Mouse (Mus musculus): ENCODE results near the gene Fiz1. TPM values are rescaled to one million over a fixed set of nuclear protein-coding genes. Genes with fewer than 3 reads are reported as not detected.
"Not testable (repeated sequence)": the region's sequence is repeated elsewhere in the genome, so short reads cannot be mapped to it uniquely, and the experiment has no call there.

The Fiz1 gene
- total RNA-seq, 2 experiments from 2014 or later, result 32.7 to 34.8 TPM

DNA sequence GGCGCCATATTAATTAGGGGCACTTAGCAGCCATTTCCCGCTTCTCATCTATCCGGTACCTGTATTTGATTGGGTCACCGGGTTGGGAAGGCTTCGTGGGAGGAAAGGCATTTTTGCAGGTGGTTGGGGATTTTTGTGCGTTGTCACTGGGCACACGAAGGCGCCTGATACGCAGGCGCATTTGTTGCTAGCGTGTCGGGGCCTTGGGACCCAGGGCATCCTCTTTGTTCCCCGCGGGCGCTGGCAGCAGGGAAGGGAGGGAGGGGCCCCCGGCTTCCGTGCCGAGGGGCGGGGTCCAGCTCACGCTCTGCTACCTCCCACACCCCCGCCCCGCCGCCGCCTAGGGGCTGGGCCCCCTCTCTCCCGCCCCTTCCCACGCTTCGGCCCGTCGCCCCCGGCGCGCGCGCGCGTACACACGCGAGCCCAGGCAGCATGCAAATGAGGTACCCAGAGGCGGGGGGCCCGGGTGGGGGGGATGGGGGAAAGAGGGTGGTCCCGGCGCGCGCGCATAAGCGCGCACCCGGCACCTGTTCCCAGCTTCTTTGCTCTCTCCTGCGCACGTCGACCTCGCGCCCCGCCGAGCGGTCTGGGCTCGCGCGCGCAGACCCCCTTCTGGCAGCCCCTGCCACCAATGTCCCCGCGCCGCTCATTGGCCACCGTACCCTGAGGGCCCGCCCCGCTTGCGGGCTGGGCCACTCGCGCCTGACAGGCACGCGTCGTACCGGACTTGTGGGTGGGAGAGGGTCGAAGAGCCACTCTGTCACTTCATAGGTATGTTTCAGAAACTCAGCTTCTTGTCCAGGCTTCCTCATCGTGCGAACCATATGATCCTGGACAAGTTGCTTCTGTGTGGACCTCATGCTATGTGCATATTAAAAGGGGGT lies 863 bp upstream of the Fiz1 start, which contains the start of gene Gm44973:
Gm44973 (plus strand) TSS at position 379 of the 884 bp plus-strand sequence.
- peak; percentile 62 for ATAC-seq (replicated peaks; ENCODE audit: low FRiP score, low TSS enrichment, poor library complexity, severe bottlenecking)

DNA sequence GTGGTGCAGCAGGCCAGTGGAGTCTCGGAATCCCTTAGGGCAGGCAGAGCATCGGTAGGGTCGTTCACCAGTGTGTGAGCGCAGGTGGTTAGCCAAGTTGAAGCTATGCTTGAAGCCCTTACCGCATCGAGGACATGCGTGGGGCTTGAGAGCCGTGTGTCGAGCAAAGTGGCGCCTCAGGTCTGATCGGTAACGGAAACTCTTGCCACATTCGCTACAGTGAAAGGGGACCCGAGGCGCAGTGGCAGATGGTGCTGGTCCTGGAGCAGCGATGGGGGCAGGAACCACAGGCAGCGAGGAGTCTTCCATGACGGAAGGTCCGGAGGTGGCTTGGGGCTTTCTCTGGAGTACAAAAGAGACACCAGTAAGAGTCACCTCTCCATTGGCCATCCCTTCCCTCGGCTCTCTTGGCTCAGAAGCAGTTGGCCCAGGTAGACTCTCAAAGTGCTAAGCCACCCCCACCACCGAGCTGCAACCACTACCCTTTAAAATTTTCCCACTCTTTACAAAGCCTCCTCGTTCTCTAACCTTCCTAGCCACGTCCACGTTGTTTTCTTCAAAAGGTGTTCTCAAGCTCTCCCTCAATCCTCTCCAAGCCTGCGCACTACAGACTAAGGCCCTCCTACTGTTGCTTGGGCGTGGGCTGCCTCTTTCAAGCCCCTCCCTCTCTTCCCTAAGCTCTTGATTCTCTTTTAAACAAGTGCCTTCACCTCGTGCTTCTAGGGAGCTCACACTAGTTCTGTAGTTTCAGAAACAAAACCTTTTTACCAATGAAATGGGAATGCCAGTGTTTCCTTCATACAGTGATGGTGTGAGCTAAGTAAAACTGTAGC lies 1.6 kb downstream of the Fiz1 start:
- ATAC-seq (replicated peaks; ENCODE audit: low FRiP score, low TSS enrichment, poor library complexity, severe bottlenecking), result no peak

DNA sequence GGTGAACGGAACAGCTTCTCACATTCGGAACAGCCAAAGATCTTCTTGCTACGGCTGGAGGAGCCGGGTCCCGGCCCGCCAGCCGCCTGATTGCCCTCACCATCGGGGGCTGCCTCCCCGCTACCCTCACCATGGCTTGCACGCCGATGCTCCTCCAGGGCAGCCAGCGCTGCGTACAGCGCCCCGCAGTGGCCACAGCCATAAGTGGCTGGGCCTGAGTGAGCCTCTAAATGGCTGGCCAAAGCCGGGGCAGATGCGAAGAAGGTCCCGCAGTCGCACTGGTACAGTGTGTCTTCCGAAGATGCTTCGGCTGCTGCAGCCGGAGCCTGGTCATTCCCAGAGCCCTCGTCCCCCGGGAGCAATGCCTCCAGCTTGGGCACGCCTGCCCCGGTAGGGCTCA lies 6.3 kb downstream of the Fiz1 start:
- ATAC-seq (replicated peaks; ENCODE audit: low FRiP score, low TSS enrichment, poor library complexity, severe bottlenecking), result no peak

DNA sequence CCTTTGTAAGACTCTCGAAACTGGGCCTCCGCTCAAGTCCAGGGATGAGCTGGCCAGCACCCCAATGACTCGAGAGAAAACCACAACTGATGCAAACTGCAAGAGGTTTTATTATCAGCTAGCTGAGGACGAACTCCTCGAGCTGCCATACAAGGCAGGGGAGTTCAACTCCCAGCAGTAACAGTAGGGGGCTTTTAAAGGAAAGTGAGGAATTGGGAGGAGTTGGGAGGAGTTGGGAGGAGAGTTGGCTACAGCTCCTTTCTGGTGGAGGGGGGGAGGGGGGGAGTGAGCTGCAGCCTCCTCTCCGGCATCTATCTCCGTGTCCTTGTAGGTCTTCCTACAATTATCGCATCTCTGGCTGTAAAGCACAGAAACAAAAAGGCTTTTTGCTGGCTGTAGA lies 11.6 kb downstream of the Fiz1 start:
- not testable (repeated sequence) for ATAC-seq (replicated peaks; ENCODE audit: low FRiP score, low TSS enrichment, poor library complexity, severe bottlenecking)

DNA sequence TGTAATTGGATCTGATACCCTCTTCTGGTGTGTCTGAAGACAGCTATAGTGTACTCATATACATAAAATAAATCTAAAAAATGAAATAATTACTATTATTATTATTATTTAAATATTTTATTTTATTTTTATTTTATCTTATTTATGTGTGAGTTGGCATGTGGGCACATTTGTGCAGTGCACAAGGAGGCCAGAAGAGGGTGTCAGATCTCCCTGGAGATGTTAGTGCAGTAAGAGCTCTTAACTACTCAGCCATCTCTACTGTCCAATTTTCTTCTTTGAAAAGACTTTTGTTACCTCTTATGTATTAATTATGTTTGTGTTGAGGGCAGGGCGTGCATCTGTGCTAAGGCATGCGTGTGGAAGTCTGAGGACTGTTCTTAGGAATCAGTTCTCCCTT lies 14.6 kb downstream of the Fiz1 start:
- ATAC-seq (replicated peaks; ENCODE audit: low FRiP score, low TSS enrichment, poor library complexity, severe bottlenecking), result peak; percentile 49; the same call in 1 of the 2 replicates

DNA sequence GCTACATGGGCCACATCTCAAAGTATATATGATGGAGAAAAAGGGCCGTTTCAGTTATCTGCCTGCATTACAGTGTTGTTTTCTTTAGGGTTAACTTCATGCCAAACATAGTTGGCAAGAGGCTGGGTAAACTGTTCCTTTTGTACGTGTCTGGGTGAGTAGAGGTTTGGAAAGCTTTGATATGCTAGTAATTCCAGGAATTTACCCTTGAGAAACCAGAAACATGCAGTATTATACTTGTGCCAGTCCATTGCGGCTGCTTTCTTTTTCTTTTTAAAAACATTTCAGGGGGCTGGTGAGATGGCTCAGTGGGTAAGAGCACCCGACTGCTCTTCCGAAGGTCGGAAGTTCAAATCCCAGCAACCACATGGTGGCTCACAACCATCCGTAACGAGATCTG lies 17.6 kb downstream of the Fiz1 start:
- ATAC-seq (replicated peaks; ENCODE audit: low FRiP score, low TSS enrichment, poor library complexity, severe bottlenecking), result no peak

DNA sequence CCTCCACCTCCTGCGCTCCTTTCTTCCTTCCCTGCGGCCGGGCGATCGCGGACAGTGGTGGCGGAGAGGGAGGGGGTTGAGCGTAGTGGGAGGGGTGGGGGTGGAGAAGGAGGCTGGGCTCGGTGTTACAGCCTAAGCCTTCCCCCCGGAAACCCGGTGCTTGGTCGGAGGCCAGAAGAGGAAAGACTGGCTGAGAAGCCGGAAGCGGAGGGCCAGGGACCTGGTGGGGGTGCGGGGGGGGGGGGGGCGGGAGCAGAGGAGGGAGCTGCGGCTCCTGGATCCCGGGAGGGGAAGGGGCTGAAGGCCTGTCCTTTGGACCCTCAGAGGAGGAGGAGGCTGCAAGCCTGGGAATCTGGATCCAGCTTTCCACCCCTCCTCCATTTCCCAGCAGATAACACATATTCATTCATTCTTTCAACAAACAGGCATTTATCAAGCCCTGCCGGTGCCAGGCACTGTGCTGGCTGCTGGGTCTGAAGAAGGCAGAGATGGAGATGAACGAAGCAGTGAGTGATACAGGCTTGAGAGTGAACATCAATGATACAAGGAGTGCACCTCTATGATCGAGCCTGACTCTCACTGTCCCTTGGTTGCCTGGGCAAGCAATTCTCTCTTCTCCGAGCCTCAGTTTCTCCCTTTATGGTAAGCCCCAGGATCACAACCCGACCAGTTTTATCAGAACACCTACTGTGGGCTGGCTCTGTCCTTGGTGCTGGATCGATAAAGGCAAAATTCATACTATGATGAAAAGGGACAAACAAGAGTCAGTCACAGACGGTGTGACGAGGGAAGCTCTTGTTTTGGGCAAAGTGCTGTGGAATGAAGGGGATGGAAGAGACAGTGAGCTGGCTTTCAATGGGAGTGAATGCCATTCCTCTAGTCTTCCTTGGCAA lies 18.2 kb downstream of the Fiz1 start, which contains the start of gene Zfp579:
Zfp579 (minus strand) TSS at position 156 of the 893 bp plus-strand sequence.
- ATAC-seq (replicated peaks; ENCODE audit: low FRiP score, low TSS enrichment, poor library complexity, severe bottlenecking), result peak; percentile 48; the same call in 1 of the 2 replicates

DNA sequence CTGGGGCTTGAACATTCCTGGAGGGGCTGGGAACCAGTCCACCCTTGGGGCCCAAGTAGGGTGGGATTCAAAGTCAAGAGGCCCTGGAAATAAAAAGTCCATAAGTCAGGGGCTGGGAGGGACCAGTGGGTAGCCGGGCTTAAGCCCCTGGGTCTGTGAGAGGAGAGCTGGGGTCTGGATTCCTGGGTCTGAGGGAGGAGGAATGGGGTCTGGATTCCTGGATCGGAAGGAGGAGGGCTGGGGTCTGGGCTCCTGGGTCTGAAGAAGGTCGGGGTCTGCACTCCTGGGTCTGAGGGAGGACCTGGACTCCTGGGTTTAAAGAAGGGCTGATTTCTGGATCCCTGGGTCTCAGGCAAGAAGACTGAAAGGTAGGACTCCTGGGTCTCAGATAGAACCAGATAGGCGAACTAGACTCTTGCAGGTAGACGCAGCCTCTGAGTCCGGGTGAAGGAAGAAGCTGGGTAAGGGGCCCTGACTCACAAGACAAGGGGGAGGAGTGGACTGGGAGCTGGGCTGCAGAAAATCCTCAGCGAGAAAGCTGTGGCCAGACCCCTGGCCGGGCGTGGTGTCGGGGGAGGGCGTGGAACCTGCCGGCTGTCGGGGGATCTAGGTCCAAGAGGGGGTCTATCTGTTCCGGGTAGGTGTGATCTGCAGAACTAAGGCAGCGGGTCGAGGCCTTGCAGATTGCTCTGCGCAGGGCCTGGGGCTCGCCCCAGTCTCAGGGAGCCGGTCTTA lies 19.1 kb downstream of the Fiz1 start:
- ATAC-seq (replicated peaks; ENCODE audit: low FRiP score, low TSS enrichment, poor library complexity, severe bottlenecking), result 0 out of 2 replicates have a peak, but pooled peaks have one; percentile 5

DNA sequence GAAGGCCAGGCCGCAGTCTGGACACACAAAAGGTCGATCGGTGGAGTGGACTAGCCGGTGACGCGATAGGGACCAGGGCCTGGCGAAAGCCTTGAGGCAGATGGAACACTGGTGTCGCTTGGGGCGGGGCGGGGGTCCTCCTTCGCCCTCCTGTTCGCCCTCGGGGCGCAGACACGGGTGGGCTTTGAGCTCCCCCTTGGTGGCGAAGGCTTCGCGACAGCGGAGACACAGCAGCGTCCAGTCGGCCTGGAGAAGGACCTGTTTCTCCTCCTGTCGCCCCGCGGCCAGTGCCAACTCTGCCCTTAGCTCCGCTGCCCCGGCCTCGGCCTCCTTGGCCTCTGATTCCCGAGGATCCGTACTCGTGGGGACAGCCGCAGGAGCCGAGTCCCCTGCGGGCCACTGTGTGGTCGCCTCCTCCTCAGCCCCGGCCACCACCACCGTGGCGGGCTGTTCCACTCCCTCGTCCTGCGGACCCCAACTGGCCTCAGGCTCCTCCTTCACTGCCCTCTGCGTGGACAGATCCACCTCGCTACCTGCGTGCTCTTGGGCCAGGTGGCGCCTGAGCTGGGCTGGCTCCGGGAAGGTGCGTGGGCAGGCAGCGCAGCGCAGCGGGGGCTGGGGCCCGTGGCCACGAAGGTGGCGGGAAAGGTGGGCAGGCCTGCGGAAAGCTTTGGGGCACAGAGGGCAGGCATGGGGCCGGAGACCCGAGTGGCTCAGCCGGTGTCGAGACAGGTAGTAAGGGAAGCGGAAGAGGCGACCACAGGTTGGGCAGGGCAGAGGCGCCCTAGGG lies 20.3 kb downstream of the Fiz1 start:
- no peak for ATAC-seq (replicated peaks; ENCODE audit: low FRiP score, low TSS enrichment, poor library complexity, severe bottlenecking)

DNA sequence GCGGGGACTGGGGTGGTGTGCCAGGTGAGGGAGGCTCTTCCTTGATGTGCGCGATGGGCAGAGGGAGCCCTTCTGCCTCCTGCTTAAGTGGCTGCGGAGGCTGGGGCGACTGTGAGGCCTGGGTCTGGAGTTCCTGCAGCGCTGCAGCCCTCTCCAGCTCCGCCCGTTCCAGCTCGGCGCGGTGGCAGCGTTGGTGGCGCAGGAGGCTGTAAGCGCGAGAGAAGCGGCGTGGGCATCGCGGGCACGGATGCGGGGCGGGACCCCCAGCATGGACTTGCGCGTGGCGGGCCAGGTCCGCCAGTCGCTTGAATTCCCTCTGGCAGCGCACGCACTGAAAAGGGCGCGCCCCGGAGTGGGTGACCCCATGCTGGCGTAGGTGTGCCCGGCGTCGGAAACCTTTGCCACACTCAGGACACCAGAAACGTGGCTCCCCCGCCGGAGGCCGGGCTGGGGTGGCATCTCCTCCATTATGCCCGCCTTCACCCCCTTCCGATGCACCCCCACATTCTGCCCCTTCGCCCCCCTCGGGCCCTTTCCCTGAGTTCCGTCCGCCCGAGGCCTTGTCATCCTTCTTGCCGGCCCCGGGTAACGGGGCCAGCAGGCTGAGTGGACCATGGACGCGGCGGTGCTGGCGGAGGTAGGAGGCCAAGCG lies 21.0 kb downstream of the Fiz1 start:
- ATAC-seq (replicated peaks; ENCODE audit: low FRiP score, low TSS enrichment, poor library complexity, severe bottlenecking), result no peak

DNA sequence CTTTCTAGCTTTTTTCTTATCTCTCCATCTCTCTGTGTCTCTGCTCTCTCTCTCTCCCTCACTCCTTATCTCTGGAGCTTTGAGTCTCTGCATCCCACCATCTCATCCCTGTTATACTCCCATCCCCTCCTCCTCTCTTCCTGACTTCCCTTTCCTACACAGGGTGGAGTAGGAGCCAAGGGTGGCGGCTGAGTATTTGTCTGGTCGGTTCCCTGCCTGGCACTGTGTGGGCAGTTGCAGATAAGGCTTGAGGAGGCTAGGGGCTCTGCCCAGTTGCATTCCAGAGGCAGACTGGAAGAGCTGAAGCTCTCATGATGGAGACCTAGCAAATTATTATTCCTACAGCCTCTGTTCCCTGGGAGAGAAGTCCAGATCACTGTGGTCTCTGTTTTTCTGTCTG lies 26.2 kb downstream of the Fiz1 start:
- ATAC-seq (replicated peaks; ENCODE audit: low FRiP score, low TSS enrichment, poor library complexity, severe bottlenecking), result no peak

DNA sequence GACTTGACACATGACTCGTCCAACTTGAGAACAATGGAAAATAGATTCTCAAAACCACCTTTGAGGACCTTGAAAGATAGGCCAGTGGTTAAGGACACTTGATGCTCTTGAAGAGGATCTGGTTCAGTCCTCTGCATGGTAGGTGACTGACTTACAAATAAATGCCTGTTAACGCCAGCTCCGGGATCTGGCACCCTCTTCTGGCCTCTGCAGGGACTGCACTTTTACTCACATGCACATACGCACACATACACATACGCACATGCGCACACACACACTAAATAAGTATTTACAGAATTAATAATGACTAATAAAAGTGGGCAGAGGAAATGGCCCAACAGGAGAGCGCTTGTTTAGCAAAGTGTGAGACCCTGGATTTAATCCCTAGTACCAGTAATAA lies 37.7 kb downstream of the Fiz1 start:
- no peak for ATAC-seq (replicated peaks; ENCODE audit: low FRiP score, low TSS enrichment, poor library complexity, severe bottlenecking)

DNA sequence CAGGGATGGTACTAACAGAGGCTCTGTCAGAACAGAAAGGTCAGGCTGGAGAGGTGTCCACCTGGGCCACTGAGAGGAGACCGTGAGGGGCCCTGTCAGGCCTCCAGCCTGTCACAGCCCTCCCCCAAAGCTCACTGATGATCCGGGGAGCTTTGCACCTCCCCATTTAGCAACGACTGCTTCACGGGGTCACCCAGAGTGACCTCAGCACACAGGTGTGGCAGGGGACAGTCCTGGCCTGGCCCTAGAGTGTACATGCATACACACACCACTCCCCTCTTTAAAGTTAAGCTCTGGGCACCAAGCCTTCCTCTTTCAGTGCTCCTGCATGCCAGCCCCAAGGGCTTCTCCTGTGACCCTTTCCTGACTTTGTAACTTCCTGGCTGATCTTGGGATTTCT lies 39.0 kb downstream of the Fiz1 start:
- ATAC-seq (replicated peaks; ENCODE audit: low FRiP score, low TSS enrichment, poor library complexity, severe bottlenecking), result no peak

DNA sequence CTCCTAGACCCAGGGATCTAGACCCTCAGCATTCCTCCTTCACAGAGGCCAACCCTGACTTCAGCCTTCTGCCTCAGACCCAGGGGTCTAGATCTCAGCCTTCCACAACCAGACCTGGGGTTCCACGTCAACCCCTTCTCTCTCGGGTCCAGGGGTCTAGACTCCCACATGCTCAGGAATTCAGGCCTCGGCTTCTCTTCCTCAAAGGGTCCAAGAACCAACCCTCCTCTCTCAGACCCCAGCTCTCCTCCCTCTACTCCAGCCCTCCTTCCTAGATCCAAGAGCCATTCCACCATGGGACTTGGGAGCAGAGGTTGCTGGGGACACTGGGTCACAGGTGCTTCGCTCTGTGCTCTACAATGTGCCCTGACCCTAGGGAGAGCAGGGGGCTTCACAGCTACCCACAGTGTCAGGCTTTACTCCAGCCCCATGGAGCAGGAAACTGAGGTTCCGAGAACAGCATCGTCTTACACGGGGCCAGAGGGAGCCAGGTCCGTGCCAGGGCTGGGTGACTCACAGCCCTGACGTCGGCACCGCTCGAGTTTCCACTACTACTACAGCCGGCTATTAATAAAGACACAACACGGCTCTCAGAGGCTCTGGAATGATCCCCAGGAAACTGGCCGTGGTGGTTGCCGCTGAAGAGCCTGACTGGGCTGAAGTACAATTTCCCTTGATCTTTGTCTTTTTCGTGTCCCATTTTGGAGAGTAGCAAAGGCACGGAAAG lies 42.0 kb downstream of the Fiz1 start:
- ATAC-seq (replicated peaks; ENCODE audit: low FRiP score, low TSS enrichment, poor library complexity, severe bottlenecking), result no peak

DNA sequence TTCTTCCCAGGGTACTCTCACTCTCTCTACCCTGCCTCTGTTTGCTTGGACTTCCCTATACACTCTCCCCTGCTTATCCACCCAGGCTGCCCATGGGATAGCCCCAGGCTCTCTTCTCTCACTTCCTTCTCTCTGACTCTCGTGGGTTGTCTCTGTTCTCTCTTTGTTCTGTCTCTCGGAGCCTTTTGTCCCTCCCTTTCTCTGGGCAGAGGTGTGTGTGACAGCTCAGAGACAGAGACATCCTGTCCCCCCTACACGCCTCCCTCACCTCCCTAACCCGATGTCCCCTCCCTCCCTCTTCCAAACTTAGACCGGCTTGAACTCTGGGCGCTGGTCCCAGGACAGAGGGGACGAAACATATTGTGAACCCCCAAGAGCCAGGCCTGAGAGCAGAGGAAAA lies 42.8 kb downstream of the Fiz1 start:
- ATAC-seq (replicated peaks; ENCODE audit: low FRiP score, low TSS enrichment, poor library complexity, severe bottlenecking), result no peak

DNA sequence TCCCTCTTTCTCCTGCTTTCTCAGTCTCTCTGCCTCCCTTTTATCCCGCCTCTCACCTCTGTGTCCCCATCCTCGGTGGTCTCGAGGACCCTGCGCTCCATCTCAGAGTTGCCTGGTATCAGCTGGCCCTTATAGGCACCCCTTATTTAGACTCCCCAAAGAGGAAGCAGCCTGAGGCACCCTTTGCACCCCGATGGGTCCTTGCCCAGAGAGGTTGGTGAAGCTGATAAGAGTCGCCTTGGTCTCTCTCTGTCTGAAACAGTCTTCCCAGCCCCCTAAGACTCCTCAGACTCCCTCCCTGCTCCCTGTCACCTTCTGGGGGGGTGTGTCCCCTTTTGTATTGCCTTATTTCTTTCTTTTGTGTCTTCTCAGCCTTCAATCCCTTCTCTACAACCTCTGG lies 43.4 kb downstream of the Fiz1 start, which contains the start of gene Sbk3:
Sbk3 (minus strand) TSS at position 101 of the 400 bp plus-strand sequence.
- no peak for ATAC-seq (replicated peaks; ENCODE audit: low FRiP score, low TSS enrichment, poor library complexity, severe bottlenecking)

DNA sequence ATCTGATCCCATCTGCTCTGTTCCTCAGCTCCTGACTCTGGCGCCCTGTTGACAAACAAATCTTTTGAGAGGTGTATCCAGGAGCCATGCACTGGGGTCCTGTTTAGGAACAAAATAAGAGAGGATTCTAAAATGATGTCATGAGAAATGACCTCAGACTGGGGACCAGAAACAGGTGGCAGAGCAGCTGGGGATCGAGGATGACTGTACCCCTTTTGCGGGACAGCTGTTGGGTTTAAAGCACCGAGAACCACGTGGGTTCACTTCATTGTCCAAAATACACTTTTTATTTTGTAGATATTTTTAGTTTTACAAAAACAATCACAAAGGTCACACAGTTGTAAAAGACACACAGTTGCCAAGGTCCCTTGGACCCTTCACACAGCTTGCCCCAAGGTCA lies 49.5 kb downstream of the Fiz1 start:
- no peak for ATAC-seq (replicated peaks; ENCODE audit: low FRiP score, low TSS enrichment, poor library complexity, severe bottlenecking)

Data from megakaryocyte-erythroid progenitor cell, adult 5-6 weeks (primary cell).